Mouse (Mus musculus) G1E-ER4 (cell line): ENCODE measurements around the gene Dgat2. TPM values are rescaled to one million over a fixed set of nuclear protein-coding genes. Genes with fewer than 3 reads are reported as not detected.

ENCODE experiments used
- GATA1 ChIP-seq: IDR thresholded peaks from one replicate; pipeline ENCODE4 v1.8.0; 2012; ENCODE audit warnings: low read length, inconsistent platforms
- polyA plus RNA-seq: library from polyadenylated mRNA; stranded (reverse); fragments of >175 nt; gene quantifications from 2 replicates; pipeline ENCODE4 v1.2.3, GENCODE M21; 2012

Dgat2 gene
- polyA plus RNA-seq, 1 experiment = 0.04 TPM

DNA sequence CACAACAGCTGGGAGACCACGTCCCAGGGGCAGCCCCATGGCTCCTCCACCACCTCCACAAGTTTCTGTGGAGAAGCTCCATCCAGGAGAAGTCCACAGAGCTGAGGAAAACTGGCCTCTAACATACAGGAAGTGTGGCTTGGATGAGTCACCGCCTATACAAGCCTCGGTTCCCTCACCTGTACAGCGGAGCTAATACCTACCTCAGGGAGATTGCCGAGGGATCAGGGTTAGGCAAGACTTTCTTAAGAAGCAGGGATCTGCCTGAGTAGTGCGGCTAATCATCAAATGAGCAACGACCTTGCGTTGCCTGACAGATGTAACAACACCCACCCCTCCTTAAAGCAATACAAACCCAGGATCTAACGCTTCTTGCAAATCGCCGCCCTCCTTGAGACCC is 7.4 kb downstream of the Dgat2 start:
- no peak for TF ChIP-seq GATA1

DNA sequence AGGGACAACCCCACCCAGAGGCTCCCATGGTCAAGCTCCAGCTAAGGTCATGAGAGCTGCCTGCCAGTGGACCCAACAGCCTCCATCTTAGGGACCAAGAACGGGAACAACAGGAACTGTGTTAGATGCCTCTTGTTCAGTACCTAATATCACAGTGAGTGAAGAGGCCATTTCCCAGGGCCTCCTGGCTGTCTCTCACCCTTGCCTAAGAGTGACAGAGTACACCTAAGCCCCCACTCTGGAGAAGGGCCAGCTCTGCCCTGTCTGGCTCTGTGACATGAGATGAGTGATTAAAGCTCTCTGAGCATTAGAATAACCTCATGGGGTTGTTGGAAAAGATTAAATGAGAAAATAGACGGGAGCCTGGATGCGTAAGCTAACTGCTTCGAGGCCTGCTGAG is 8.5 kb downstream of the Dgat2 start:
- TF ChIP-seq GATA1 = no peak

DNA sequence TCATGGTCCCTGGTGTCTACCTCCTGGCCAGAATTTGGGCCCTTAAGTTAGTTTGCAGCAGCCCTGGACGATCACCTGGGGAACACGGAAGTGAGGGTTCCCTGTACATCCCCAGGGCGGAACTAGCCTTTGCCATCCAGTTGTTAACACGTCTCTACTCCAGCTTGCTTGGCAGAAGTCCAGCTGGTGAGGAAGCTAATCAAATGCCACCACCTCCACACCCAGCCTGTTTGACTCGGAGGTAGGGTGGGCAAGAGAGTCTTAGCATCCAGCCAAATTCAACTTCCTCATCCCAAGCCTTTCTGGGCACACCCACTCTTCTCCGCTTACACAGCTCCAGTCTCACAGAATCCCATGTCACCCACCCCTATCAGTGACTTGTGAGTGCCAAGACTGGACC is 9.6 kb downstream of the Dgat2 start:
- TF ChIP-seq GATA1 = no peak

DNA sequence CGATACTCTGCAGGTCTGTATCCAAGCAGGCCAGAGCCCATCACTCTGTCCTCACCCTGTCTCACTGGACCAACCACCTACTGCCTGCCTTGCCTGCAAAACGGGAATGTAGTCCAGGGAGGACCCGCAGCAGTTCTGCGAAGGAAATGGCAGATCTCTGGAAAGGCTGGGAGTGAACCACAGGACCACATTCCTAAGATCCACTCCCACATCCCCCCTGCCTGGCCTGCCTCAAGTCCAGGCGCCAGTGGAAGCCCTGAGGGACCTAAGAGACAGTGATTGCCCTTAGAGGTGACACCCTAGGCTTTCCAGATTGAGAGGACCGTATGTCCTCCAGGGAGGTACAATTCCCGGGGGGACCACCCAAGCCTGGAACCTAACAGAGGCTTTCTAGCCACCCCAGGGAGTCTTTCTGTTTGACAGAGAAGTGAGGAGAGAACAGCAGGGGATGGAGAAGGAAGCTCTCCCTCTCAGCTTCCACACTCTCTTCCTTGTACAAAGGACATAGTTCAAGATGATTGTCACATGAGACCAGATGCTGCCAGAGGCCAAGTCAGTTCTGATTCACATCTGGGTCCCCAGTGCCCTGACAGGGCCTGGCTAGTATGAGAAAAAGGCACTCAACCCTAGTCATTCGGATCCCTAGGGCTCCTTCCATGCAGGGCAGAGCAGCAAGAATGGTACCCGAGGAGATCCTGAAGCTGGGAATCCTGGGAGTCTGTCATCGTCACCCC is 10.6 kb downstream of the Dgat2 start:
- no peak for TF ChIP-seq GATA1

DNA sequence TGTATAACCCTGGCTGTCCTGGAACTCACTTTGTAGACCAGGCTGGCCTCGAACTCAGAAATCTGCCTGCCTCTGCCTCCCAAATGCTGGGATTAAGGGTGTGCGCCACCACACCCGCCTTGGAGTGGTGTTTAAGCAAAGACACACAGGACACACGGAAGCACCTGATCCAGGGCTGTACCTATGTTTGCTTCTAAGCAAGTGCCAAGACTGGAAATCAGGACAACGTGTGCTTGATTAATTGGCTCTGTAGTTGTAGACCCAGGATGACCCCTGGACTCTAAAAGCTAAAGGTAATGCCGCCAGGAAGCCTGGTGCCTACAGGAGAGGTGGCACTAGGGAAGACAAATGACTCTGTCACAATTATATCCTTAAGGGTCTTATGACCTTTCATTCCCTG is 12.0 kb downstream of the Dgat2 start:
- TF ChIP-seq GATA1 = no peak

DNA sequence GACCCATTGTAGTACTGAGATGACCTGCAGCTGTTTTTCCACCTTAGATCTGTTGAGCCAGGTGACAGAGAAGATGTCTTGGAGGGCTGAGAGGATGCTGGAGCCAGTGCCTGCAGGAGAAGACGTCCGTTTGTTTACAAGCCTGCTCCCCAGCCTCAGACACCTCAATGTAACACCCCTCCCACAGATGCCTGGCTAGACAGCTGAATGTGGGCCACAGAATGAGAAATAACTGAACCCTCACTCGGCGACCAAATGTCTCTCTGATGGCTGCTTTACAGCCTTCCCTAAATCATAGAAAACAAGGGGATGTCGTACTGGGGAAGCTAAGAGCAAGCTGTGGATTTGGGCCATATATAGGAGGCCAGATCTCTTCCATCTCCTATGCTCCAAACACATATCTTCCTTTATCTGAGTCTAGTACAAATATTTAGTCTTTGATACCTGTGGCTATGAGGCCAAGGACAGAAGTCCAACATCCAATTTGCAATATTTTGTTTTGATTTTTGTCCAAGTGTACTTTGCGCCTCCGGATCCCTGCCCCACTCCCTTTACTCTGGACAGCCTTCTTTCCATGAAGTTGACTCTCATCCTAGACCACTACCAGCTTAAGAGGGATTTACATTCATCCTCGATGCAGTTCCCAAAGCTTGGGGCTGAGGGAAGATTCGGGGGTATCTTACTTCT is 12.7 kb downstream of the Dgat2 start:
- TF ChIP-seq GATA1 = no peak

DNA sequence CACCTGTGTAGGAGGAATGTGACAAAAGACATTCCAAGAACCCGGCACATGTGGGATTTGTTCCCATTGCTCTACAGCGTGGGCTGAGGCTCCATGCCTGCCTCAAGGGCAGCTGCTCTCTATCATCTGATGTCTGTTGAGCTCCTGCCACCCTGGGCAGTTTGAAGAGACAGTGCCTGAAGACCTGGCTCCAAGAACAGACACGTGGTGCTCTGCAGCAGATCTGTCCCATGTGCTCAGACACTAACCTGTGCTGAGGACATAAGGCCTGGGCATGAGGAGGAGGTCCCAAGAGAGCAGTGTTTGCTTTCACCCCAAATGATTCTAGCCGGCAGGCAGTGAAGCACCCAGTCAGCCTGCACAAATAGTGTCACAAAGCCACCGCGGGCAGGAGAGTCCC is 13.8 kb downstream of the Dgat2 start:
- TF ChIP-seq GATA1 = no peak

DNA sequence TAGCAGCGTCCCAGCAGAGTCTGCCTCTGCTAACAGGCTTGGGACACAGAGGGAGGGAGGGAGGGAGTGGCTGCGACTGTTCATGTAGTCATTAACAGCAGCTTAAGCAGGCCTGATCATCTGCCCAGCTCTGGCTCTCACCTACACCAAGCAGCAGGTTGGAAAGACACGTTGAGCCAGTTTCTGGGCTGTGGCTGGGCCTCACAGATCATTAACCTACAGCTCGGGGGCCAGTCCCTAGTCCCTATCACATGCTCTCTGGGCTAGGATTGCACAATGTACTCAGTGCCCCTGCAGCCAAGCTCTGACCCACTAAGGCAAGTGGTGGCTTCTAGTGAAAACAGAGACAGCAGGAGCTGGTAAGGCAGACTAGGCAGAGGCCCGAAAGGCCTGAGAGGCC is 14.6 kb downstream of the Dgat2 start:
- no peak for TF ChIP-seq GATA1

DNA sequence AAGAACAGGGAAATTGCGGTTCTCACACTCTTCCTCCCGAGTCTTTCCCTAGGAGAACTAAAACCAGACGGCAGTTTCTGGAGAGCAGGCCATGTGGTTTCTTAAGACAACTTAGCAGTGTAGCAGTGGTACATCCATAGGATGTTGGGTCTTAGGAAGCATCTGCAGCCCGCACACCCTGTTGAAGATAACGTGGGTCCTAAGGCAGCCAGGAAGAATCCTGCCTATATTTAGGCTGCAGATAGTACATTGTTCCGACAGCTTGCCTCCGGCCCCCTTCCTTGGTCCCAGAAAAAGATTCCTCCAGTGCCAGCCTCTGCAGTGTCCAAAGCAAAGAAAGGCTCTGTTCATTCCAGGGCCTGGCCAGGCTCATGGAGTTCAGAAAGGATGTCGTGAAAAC is 16.4 kb downstream of the Dgat2 start:
- TF ChIP-seq GATA1 = no peak

DNA sequence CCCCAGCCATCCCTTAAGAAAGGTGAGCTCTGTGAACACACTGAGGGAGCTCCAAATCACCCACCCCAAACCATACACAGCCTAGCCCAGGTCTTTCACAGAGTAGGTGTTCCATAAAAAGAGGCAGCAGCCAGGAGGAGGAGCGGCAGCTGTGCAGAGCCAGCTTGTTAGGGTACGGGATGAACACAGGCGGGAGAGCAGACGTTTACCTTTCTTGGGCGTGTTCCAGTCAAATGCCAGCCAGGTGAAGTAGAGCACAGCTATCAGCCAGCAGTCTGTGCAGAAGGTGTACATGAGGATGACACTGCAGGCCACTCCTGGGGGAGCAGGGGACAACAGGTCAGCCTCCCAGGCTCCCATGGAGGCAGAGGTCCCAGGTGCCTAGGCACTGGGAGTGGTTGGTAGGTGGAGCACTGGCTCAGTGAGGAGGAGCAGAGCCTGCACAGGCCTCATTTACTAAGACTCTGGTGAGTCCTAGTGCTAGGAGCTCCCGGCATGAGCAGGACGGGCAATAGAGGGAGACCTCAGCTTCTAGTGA is 17.6 kb downstream of the Dgat2 start:
- no peak for TF ChIP-seq GATA1

DNA sequence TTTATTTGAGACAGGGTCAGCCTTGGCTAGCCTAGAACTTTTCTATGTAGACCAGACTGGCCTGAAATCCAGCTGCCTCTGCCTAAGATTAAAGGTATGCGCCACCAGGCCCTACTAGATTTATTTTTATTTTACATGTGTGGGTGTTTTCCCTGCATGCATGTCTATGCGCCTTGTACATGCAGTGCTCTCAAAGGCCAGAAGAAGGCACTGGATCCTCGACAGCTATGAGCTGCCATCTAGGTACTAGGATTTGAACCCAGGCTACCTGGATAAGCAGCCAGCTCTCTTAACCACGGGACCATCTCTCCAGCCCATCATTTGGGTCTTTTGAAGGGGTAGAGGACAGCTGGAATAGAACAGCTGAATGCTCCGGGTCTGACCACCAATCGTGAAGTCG is 20.1 kb downstream of the Dgat2 start:
- no peak for TF ChIP-seq GATA1

DNA sequence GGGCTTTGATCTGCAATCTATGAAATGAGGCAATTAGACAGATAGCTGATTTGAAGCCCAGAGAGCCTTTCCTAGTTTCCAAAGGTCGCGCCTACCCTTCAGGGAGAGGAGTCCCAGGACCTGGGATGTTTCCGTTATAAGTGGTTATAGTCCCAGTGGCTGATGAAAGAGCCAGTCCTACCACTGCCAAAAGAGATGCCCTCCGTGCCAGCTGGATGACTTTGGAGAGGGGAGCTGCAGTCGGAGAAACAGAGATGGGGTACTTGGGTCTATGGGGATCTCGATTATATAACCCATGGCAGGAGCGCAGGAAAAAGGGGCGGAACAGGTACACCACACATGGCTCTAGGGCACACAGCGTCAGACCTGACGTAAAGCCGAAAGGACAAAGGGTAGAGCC is 20.6 kb downstream of the Dgat2 start:
- TF ChIP-seq GATA1 = no peak

DNA sequence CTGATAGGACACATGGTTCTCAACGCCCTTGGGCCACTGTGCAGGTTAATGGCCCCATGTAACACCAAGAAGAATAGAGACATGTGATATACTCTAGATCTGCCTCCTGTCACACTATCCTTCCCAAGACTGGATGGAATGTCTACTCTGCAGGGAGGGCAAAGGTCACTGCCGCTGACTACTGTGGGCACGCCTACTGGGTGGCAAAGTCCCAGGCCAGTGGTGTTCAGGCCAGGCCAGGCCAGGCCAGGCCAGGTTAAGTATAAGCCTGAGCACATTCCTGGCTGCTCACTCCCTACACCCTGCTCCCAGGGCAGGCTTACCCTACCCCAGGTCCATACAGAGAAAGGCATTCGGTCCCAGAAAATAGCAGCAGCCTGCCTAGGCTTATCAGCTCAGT is 21.0 kb downstream of the Dgat2 start:
- TF ChIP-seq GATA1 = no peak

DNA sequence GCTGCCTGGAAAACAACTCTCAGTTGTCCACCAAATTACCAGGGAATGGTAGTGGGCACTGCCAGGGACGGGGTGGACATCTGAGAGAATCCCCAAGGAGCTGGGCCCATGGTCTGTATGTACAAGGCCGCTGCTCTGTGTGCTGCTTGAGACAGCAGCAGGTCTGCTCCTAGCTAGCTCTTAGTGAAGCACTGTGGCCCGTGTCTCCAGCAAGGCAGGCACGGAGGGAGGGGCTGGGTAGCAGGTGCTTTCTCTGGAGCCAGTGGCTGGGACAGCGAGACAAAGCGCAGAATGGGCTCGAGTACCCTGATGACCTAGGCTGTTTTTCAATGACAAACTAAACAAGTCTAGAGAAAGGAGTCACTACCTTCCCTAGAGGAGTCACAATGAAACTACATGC is 21.5 kb downstream of the Dgat2 start:
- TF ChIP-seq GATA1 = no peak

DNA sequence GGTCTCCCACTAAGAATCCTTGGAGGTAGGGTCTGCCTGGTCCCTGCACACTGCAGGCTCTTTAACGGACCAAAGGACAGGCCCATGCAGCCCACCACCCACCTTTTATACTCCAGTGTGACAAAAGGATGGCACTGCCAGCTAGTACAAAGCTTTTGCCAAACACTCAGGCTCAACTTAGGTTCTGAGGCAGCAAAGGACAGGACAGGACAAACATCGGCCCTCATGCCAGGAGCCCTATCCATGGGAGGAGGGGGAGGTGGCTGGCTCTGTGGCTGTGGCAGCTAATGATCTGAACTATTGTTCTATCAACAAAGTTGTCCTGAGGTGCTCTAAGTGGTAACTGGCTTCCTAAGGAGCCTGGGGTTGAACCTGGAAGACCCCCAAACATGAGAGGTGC is 23.1 kb downstream of the Dgat2 start:
- TF ChIP-seq GATA1 = no peak

DNA sequence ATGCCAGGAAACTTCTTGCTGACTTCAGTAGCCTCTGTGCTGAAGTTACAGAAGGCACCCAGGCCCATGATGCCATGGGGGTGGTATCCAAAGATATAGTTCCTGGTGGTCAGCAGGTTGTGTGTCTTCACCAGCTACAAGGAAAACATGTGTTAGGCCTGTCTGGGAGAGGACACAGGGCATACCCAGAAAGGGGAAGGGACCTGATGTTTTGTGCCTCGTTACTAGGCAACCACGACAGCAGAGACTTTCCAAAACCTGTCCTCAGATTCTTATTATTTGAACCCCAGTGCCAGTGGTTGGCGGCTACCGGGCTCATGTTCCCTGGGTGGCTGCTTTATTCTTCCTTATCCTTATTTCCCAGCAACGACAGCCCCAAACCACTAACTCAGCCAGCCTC is 23.6 kb downstream of the Dgat2 start:
- no peak for TF ChIP-seq GATA1

DNA sequence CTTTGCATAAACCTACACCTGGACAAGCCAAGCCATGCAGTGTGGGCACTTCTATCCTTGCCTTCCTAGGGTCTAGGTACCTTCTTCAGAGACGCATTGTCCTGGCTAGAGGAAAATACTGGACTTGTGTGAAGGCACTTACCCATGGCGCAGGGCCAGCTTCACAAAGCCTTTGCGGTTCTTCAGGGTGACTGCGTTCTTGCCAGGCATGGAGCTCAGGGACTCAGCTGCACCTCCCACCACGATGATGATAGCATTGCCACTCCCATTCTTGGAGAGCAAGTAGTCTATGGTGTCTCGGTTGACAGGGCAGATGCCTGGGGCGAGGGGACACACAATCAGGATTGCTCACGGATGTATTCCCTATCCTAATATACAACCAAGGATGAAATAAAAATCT is 24.5 kb downstream of the Dgat2 start:
- no peak for TF ChIP-seq GATA1

DNA sequence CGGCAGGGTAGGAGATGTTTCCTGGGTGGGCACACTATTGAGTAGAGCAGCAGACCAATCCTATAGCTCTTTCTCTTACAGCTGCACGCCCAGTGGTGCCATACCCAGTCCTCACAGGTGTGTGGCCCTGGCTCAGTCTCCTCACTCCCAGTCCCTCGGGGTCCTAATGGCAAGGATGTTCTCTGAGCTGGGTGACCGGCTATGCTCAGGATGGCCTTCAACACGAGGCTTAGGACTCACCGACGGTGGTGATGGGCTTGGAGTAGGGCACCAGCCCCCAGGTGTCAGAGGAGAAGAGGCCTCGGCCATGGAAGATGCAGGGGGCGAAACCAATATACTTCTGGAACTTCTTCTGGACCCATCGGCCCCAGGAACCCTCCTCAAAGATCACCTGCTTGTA is 25.8 kb downstream of the Dgat2 start:
- TF ChIP-seq GATA1 = no peak
